Mouse (Mus musculus) c-Kit-positive CD71-positive TER-119-negative erythroid progenitor cells, embryonic 14.5 days (primary cell): ENCODE measurements around the gene Ucma.
"Not testable (repeated sequence)": the region's sequence is repeated elsewhere in the genome, so short reads cannot be mapped to it uniquely, and the experiment has no call there.

Source experiments
- DNase-seq: peaks from one replicate; pipeline ENCODE4 v3.0.0-alpha.2; 2013; ENCODE audit warnings: low read depth

The Ucma gene

GRCm38 (mm10) chr2:4975807-4976206 is at the start of gene Ucma:
Ucma (plus strand) TSS chr2:4976122.
- no peak for DNase-seq

- DNase-seq: no peak
Observed at GRCm38 (mm10) chr2:4927391-4927790, 48.5 kb upstream of the Ucma start.

- no peak for DNase-seq
Observed at GRCm38 (mm10) chr2:4929230-4929629, 46.7 kb upstream of the Ucma start.

- DNase-seq: no peak
Observed at GRCm38 (mm10) chr2:4934516-4934915, 41.4 kb upstream of the Ucma start.

- no peak for DNase-seq
Observed at GRCm38 (mm10) chr2:4937931-4938330, 38.0 kb upstream of the Ucma start.

- no peak for DNase-seq
Observed at GRCm38 (mm10) chr2:4940861-4941260, 35.1 kb upstream of the Ucma start.

- DNase-seq: not testable (repeated sequence)
Observed at GRCm38 (mm10) chr2:4949691-4950090, 26.2 kb upstream of the Ucma start.

GRCm38 (mm10) chr2:4950986-4951385 is 24.9 kb upstream of the Ucma start:
- DNase-seq: no peak

- no peak for DNase-seq
Observed at GRCm38 (mm10) chr2:4954216-4954760, 21.6 kb upstream of the Ucma start.

- DNase-seq: no peak
Observed at GRCm38 (mm10) chr2:4958039-4958438, 17.9 kb upstream of the Ucma start.

- DNase-seq: no peak
Observed at GRCm38 (mm10) chr2:4967806-4968205, 8.1 kb upstream of the Ucma start.

GRCm38 (mm10) chr2:4969083-4969482 is 6.8 kb upstream of the Ucma start:
- DNase-seq: no peak

GRCm38 (mm10) chr2:4978091-4978490 is 2.2 kb downstream of the Ucma start:
- DNase-seq: no peak

GRCm38 (mm10) chr2:4983987-4984386 is 8.1 kb downstream of the Ucma start:
- no peak for DNase-seq

- DNase-seq: no peak
Observed at GRCm38 (mm10) chr2:4985000-4985399, 9.1 kb downstream of the Ucma start.

- no peak for DNase-seq
Observed at GRCm38 (mm10) chr2:4986798-4987197, 10.9 kb downstream of the Ucma start.

- DNase-seq: no peak
Observed at GRCm38 (mm10) chr2:4987388-4988180, 11.7 kb downstream of the Ucma start.

GRCm38 (mm10) chr2:4988826-4989424 is 13.0 kb downstream of the Ucma start:
- DNase-seq: no peak

- DNase-seq: no peak
Observed at GRCm38 (mm10) chr2:4993584-4993983, 17.7 kb downstream of the Ucma start.

- DNase-seq: no peak
Observed at GRCm38 (mm10) chr2:4994436-4994835, 18.5 kb downstream of the Ucma start.

GRCm38 (mm10) chr2:4995646-4996045 is 19.7 kb downstream of the Ucma start:
- DNase-seq: no peak

- DNase-seq: no peak
Observed at GRCm38 (mm10) chr2:4996421-4996824, 20.5 kb downstream of the Ucma start.

GRCm38 (mm10) chr2:4998905-4999304 is 23.0 kb downstream of the Ucma start:
- DNase-seq: no peak
